Mouse (Mus musculus): ENCODE results near the gene Ccnk. TPM values are rescaled to one million over a fixed set of nuclear protein-coding genes. Genes with fewer than 3 reads are reported as not detected.

The Ccnk gene
- polyA plus RNA-seq, 1 experiment from 2014 or later, result 3.4 TPM

GRCm38 (mm10) chr12:108213090-108214041 is 34.0 kb downstream of the Ccnk start:
- H3K9me3 ChIP-seq (replicated peaks), result no peaks in the 10 kb centered on the region
- 0 out of 2 replicates have a peak overlapping the region, but pooled peaks have one; percentile 11 for H3K27ac ChIP-seq (replicated peaks)
- H3K4me3 ChIP-seq (replicated peaks), result no peak overlapping the region
- no peak overlapping the region for H3K4me2 ChIP-seq (replicated peaks)
- ATAC-seq (ENCODE audit: insufficient number of reproducible peaks, low FRiP score, low TSS enrichment, low read depth), result no peak
- no peak overlapping the region for H3K9ac ChIP-seq
- H3K36me3 ChIP-seq, result no peaks in the 10 kb centered on the region
- no peaks in the 10 kb centered on the region for H3K27me3 ChIP-seq
- H3K4me1 ChIP-seq, result peaks cover 70% of the 10 kb centered on the region
- 38% methylated on average over 18 of the region's 18 CpGs for WGBS

GRCm38 (mm10) chr12:108215090-108215489 is 35.7 kb downstream of the Ccnk start:
- no peaks in the 10 kb centered on the region for H3K36me3 ChIP-seq
- ATAC-seq (ENCODE audit: insufficient number of reproducible peaks, low FRiP score, low TSS enrichment, low read depth), result peak; percentile 30; the same call in 1 of the 2 replicates
- 22% methylated on average over 8 of the region's 8 CpGs for WGBS

GRCm38 (mm10) chr12:108216611-108217370 is 37.4 kb downstream of the Ccnk start:
- Histone ChIP-seq H3K4me2 (replicated peaks) (no peak overlapping the region), H3K27ac (replicated peaks) (no peak overlapping the region), H3K9ac (no peak overlapping the region), H3K4me1 (peaks cover 89% of the 10 kb centered on the region), H3K36me3 (no peaks in the 10 kb centered on the region), H3K9me3 (replicated peaks) (no peaks in the 10 kb centered on the region), H3K27me3 (no peaks in the 10 kb centered on the region), H3K4me3 (replicated peaks) (no peak overlapping the region)
- WGBS, result 70% methylated on average over 11 of the region's 11 CpGs
- ATAC-seq (ENCODE audit: insufficient number of reproducible peaks, low FRiP score, low TSS enrichment, low read depth), result no peak

More at GRCm38 (mm10) chr12:108215090-108215489, 35.7 kb downstream of the Ccnk start:
- no peak overlapping the region for H3K9ac ChIP-seq
- no peaks in the 10 kb centered on the region for H3K9me3 ChIP-seq (replicated peaks)
- no peak overlapping the region for H3K27ac ChIP-seq (replicated peaks)
- H3K4me3 ChIP-seq (replicated peaks), result no peak overlapping the region
- H3K27me3 ChIP-seq, result no peaks in the 10 kb centered on the region
- no peak overlapping the region for H3K4me2 ChIP-seq (replicated peaks)
- peaks cover 75% of the 10 kb centered on the region for H3K4me1 ChIP-seq

- H3K27me3 ChIP-seq, result no peaks in the 10 kb centered on the region
- no peak overlapping the region for H3K4me2 ChIP-seq (replicated peaks)
- no peaks in the 10 kb centered on the region for H3K9me3 ChIP-seq (replicated peaks)
- peaks cover 82% of the 10 kb centered on the region for H3K4me1 ChIP-seq
- H3K27ac ChIP-seq (replicated peaks), result no peak overlapping the region
- ATAC-seq (ENCODE audit: insufficient number of reproducible peaks, low FRiP score, low TSS enrichment, low read depth), result no peak
- no peak overlapping the region for H3K9ac ChIP-seq
- WGBS, result 66% methylated on average over 5 of the region's 5 CpGs
- H3K4me3 ChIP-seq (replicated peaks), result no peak overlapping the region
- no peaks in the 10 kb centered on the region for H3K36me3 ChIP-seq
Observed at GRCm38 (mm10) chr12:108217572-108217971, 38.2 kb downstream of the Ccnk start.

GRCm38 (mm10) chr12:108219163-108219562 is 39.8 kb downstream of the Ccnk start:
- H3K9ac ChIP-seq, result no peak overlapping the region
- peaks cover 81% of the 10 kb centered on the region for H3K4me1 ChIP-seq
- H3K27ac ChIP-seq (replicated peaks), result peak overlapping the region; percentile 79
- H3K36me3 ChIP-seq, result no peaks in the 10 kb centered on the region
- no peaks in the 10 kb centered on the region for H3K27me3 ChIP-seq
- WGBS, result 22% methylated on average over 15 of the region's 15 CpGs
- no peak for ATAC-seq (ENCODE audit: insufficient number of reproducible peaks, low FRiP score, low TSS enrichment, low read depth)
- peak overlapping the region; percentile 47 for H3K4me2 ChIP-seq (replicated peaks)
- H3K9me3 ChIP-seq (replicated peaks), result no peaks in the 10 kb centered on the region
- no peak overlapping the region for H3K4me3 ChIP-seq (replicated peaks)

GRCm38 (mm10) chr12:108219825-108220616 is 40.6 kb downstream of the Ccnk start:
- no peaks in the 10 kb centered on the region for H3K36me3 ChIP-seq
- WGBS, result 52% methylated on average over 21 of the region's 21 CpGs
- no peak overlapping the region for H3K4me3 ChIP-seq (replicated peaks)
- H3K27ac ChIP-seq (replicated peaks), result peak overlapping the region; percentile 79
- no peaks in the 10 kb centered on the region for H3K27me3 ChIP-seq
- no peaks in the 10 kb centered on the region for H3K9me3 ChIP-seq (replicated peaks)
- H3K4me2 ChIP-seq (replicated peaks), result peak overlapping the region; percentile 47
- H3K4me1 ChIP-seq, result peaks cover 81% of the 10 kb centered on the region
- peak; percentile 13; the same call in 1 of the 2 replicates for ATAC-seq (ENCODE audit: insufficient number of reproducible peaks, low FRiP score, low TSS enrichment, low read depth)
- no peak overlapping the region for H3K9ac ChIP-seq

- H3K27ac ChIP-seq (replicated peaks), result peak overlapping the region; percentile 79
- H3K4me2 ChIP-seq (replicated peaks), result no peak overlapping the region
- H3K27me3 ChIP-seq, result no peaks in the 10 kb centered on the region
- H3K4me1 ChIP-seq, result peaks cover 80% of the 10 kb centered on the region
- H3K9ac ChIP-seq, result no peak overlapping the region
- WGBS, result 71% methylated on average over 12 of the region's 12 CpGs
- no peaks in the 10 kb centered on the region for H3K36me3 ChIP-seq
- H3K4me3 ChIP-seq (replicated peaks), result no peak overlapping the region
- H3K9me3 ChIP-seq (replicated peaks), result no peaks in the 10 kb centered on the region
- ATAC-seq (ENCODE audit: insufficient number of reproducible peaks, low FRiP score, low TSS enrichment, low read depth), result no peak
Observed at GRCm38 (mm10) chr12:108220621-108221020, 41.2 kb downstream of the Ccnk start.

GRCm38 (mm10) chr12:108221206-108221605 is 41.8 kb downstream of the Ccnk start:
- Histone ChIP-seq H3K4me1 (peaks cover 85% of the 10 kb centered on the region), H3K9me3 (replicated peaks) (no peaks in the 10 kb centered on the region), H3K4me2 (replicated peaks) (no peak overlapping the region), H3K4me3 (replicated peaks) (no peak overlapping the region), H3K9ac (no peak overlapping the region), H3K36me3 (no peaks in the 10 kb centered on the region), H3K27me3 (no peaks in the 10 kb centered on the region), H3K27ac (replicated peaks) (no peak overlapping the region)
- 0 out of 2 replicates have a peak, but pooled peaks have one; percentile 8 for ATAC-seq (ENCODE audit: insufficient number of reproducible peaks, low FRiP score, low TSS enrichment, low read depth)
- 61% methylated on average over 10 of the region's 10 CpGs for WGBS

- Histone ChIP-seq H3K27me3 (no peaks in the 10 kb centered on the region), H3K4me3 (replicated peaks) (no peak overlapping the region), H3K4me2 (replicated peaks) (no peak overlapping the region), H3K9ac (no peak overlapping the region), H3K9me3 (replicated peaks) (no peaks in the 10 kb centered on the region), H3K36me3 (no peaks in the 10 kb centered on the region), H3K27ac (replicated peaks) (no peak overlapping the region), H3K4me1 (peaks cover 79% of the 10 kb centered on the region)
- no peak for ATAC-seq (ENCODE audit: insufficient number of reproducible peaks, low FRiP score, low TSS enrichment, low read depth)
- 89% methylated on average over 7 of the region's 7 CpGs for WGBS
Observed at GRCm38 (mm10) chr12:108221712-108222111, 42.3 kb downstream of the Ccnk start.

GRCm38 (mm10) chr12:108223357-108223756 is 44.0 kb downstream of the Ccnk start:
- WGBS, result 45% methylated on average over 7 of the region's 8 CpGs
- no peak overlapping the region for H3K4me3 ChIP-seq (replicated peaks)
- H3K9ac ChIP-seq, result no peak overlapping the region

More at GRCm38 (mm10) chr12:108223357-108223756, 44.0 kb downstream of the Ccnk start:
- no peak overlapping the region for H3K4me2 ChIP-seq (replicated peaks)
- no peaks in the 10 kb centered on the region for H3K36me3 ChIP-seq
- no peaks in the 10 kb centered on the region for H3K27me3 ChIP-seq
- H3K9me3 ChIP-seq (replicated peaks), result no peaks in the 10 kb centered on the region
- no peak for ATAC-seq (ENCODE audit: insufficient number of reproducible peaks, low FRiP score, low TSS enrichment, low read depth)
- no peak overlapping the region for H3K27ac ChIP-seq (replicated peaks)
- peaks cover 67% of the 10 kb centered on the region for H3K4me1 ChIP-seq
